Mouse (Mus musculus): ENCODE data around the gene Relb.

- TF ChIP-seq GATA1 (IDR thresholded peaks at IDR 0.05; ENCODE audit: low read length) (no peak), TAL1 (IDR thresholded peaks at IDR 0.05; ENCODE audit: low read length) (no peak)
These were observed 22.0 kb upstream of the Relb start for GRCm38 (mm10) chr7:19651063-19651786.

Measured in erythroblast, embryonic 14.5 days (primary cell).